Mouse (Mus musculus) liver, postnatal 0 days (tissue): ENCODE data around the gene Ccdc63. TPM values are rescaled to one million over a fixed set of nuclear protein-coding genes. Genes with fewer than 3 reads are reported as not detected.
"Not testable (repeated sequence)": the region's sequence is repeated elsewhere in the genome, so short reads cannot be mapped to it uniquely, and the experiment has no call there.

Experiments used
- ATAC-seq: fragments of 200-750 bp; cut with Nextera tagmentation; 2 replicates; pipeline ENCODE4 v1.8.0; 2017; ENCODE audit warnings: mild to moderate bottlenecking, moderate library complexity
- DNase-seq: peaks from one replicate; pipeline ENCODE4 v3.0.0-alpha.2; 2016
- H3K27ac ChIP-seq: fragments of 300-500 bp; sonication (generic); 2 replicates; pipeline ENCODE4 v1.5.1; 2014; ENCODE audit warnings: antibody characterized with exemption, moderate library complexity, mild to moderate bottlenecking, low read depth
- H3K27me3 ChIP-seq: fragments of 300-500 bp; sonication (generic); 2 replicates; pipeline ENCODE4 v1.6.1; 2014; ENCODE audit warnings: low read length, control low read depth, mixed read lengths; ENCODE audit not compliant: insufficient read depth
- H3K36me3 ChIP-seq: fragments of 300-500 bp; sonication (generic); replicated peaks from 2 replicates; pipeline ENCODE4 v1.6.1; 2014; ENCODE audit warnings: mild to moderate bottlenecking, control low read depth, low read length, moderate library complexity, mixed read lengths; ENCODE audit not compliant: insufficient read depth
- H3K4me1 ChIP-seq: fragments of 300-500 bp; sonication (generic); 2 replicates; pipeline ENCODE4 v1.6.1; 2014; ENCODE audit warnings: antibody characterized with exemption, mild to moderate bottlenecking, control low read depth; ENCODE audit not compliant: insufficient read depth
- H3K4me2 ChIP-seq: fragments of 300-500 bp; sonication (generic); 2 replicates; pipeline ENCODE4 v1.6.1; 2014; ENCODE audit warnings: low read depth, mild to moderate bottlenecking, low read length, moderate library complexity, mixed read lengths
- H3K4me3 ChIP-seq: fragments of 300-500 bp; sonication (generic); 2 replicates; pipeline ENCODE4 v1.5.1; 2014; ENCODE audit warnings: low read depth, low read length
- H3K9ac ChIP-seq: fragments of 300-500 bp; sonication (generic); replicated peaks from 2 replicates; pipeline ENCODE4 v1.6.1; 2014; ENCODE audit warnings: mild to moderate bottlenecking, moderate library complexity
- H3K9me3 ChIP-seq: fragments of 300-500 bp; sonication (generic); 2 replicates; pipeline ENCODE4 v1.6.1; 2016; ENCODE audit warnings: mild to moderate bottlenecking, control low read depth, low read length, mixed read lengths
- CTCF ChIP-seq: sonication (generic); IDR thresholded peaks from 2 replicates; pipeline ENCODE4 v1.5.1; 2016; ENCODE audit warnings: antibody characterized with exemption, low read depth
- EP300 ChIP-seq: IDR thresholded peaks from 2 replicates; pipeline ENCODE4 v1.6.1; 2016; ENCODE audit warnings: antibody characterized with exemption, low read depth, mild to moderate bottlenecking
- WGBS: fragments of 180-500 bp; shearing (Covaris S2); extraction: QIAGEN DNeasy Blood & Tissue Kit; methylation state at CpG from one replicate; pipeline ENCODE4 v1.1.7; 2014; ENCODE audit not compliant: insufficient replicate concordance; 5-methylcytosine and 5-hydroxymethylcytosine counted together
- polyA plus RNA-seq: library from polyadenylated mRNA; unstranded; fragments of >200 nt; fragmentation: Nextera tagmentation; extraction: Ambion mirVana; gene quantifications from 2 replicates; pipeline ENCODE4 v1.2.1, GENCODE M21; 2015

Gene Ccdc63
- polyA plus RNA-seq, 1 experiment from 2014 or later = 0.13 TPM

DNA sequence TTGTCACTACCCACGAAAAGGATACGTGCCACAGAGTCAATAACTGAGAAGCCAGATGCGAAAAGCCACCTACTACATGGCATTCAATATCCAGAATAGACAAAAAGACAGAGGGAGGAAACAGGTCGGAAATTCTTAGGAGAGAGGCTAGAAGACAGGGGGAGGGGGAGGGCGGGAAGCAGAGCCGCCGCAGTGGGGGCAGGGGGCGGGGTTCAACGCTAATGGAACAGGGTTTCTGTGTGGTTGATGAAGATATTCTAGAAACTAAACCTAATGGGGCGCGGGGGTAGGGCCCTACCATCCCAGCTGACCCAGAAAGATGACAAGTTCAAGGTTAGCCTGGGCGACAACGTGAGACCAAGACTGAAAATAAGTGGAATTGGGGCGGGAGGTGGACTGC, 13.4 kb upstream of the Ccdc63 start:
- Histone ChIP-seq H3K4me3 (no peak overlapping the region), H3K4me2 (no peak overlapping the region), H3K27me3 (no peaks in the 10 kb centered on the region), H3K9ac (no peak overlapping the region), H3K4me1 (peaks cover 25% of the 10 kb centered on the region), H3K9me3 (no peaks in the 10 kb centered on the region), H3K36me3 (no peaks in the 10 kb centered on the region), H3K27ac (no peak overlapping the region)
- DNase-seq (no peak), ATAC-seq (no peak)
- no peak for TF ChIP-seq EP300
- no peak for TF ChIP-seq CTCF
- 35% methylated on average over 11 of the region's 14 CpGs for WGBS

- not testable (repeated sequence) for H3K9me3 ChIP-seq, H3K27ac ChIP-seq, ATAC-seq, H3K27me3 ChIP-seq, H3K4me3 ChIP-seq, H3K36me3 ChIP-seq, H3K9ac ChIP-seq, DNase-seq, H3K4me2 ChIP-seq
- H3K4me1 ChIP-seq = peaks cover 23% of the 10 kb centered on the region
- 86% methylated on average over 5 of the region's 5 CpGs for WGBS
Observed at GRCm38 (mm10) chr5:122152508-122152907, 11.9 kb upstream of the Ccdc63 start.

GRCm38 (mm10) chr5:122149259-122149658, 8.6 kb upstream of the Ccdc63 start:
- ATAC-seq (no peak), DNase-seq (no peak)
- 70% methylated on average over 4 of the region's 4 CpGs for WGBS
- H3K4me2 ChIP-seq = no peak overlapping the region
- no peaks in the 10 kb centered on the region for H3K27me3 ChIP-seq
- peaks cover 12% of the 10 kb centered on the region for H3K4me1 ChIP-seq
- H3K36me3 ChIP-seq = no peaks in the 10 kb centered on the region
- H3K9ac ChIP-seq = no peak overlapping the region
- TF ChIP-seq EP300 (no peak), CTCF (no peak)
- H3K27ac ChIP-seq = no peak overlapping the region
- no peak overlapping the region for H3K4me3 ChIP-seq
- no peaks in the 10 kb centered on the region for H3K9me3 ChIP-seq

GRCm38 (mm10) chr5:122148107-122148506, 7.5 kb upstream of the Ccdc63 start:
- H3K4me1 ChIP-seq = peaks cover 14% of the 10 kb centered on the region
- H3K27ac ChIP-seq = no peak overlapping the region
- H3K27me3 ChIP-seq = no peaks in the 10 kb centered on the region
- no peak overlapping the region for H3K4me3 ChIP-seq
- no peaks in the 10 kb centered on the region for H3K36me3 ChIP-seq
- no peak for ATAC-seq
- H3K9ac ChIP-seq = no peak overlapping the region
- 67% methylated on average over 1 of the region's 1 CpGs for WGBS
- no peak for DNase-seq
- no peak for TF ChIP-seq EP300
- H3K4me2 ChIP-seq = no peak overlapping the region
- H3K9me3 ChIP-seq = no peaks in the 10 kb centered on the region

DNA sequence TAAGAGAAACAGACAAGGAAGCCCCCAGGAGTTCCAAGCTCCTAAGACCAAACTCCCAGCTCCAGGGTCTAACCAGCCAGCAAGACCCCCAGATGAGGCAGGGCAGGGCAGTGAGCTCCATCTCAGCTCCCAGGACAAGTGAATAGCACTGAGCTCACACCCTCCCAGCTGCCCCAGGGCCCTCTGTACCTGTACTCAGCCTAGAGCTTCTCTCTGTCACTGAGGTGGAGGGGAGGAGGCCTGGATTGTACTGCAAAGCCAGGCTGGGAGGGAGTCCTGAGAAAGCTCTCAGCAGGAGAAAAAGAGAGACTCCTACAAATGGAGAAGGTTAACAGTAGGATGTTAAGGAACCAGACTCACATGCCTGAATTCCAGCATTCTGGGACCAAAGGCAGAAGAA, 6.0 kb upstream of the Ccdc63 start:
- TF ChIP-seq EP300 = no peak
- Histone ChIP-seq H3K4me3 (no peak overlapping the region), H3K4me1 (peaks cover 14% of the 10 kb centered on the region), H3K36me3 (no peaks in the 10 kb centered on the region), H3K9ac (no peak overlapping the region), H3K4me2 (peak overlapping the region; percentile 75; the same call in 1 of the 2 replicates), H3K9me3 (no peaks in the 10 kb centered on the region), H3K27ac (peak overlapping the region; percentile 92), H3K27me3 (no peaks in the 10 kb centered on the region)
- no peak for ATAC-seq
- no peak for DNase-seq

DNA sequence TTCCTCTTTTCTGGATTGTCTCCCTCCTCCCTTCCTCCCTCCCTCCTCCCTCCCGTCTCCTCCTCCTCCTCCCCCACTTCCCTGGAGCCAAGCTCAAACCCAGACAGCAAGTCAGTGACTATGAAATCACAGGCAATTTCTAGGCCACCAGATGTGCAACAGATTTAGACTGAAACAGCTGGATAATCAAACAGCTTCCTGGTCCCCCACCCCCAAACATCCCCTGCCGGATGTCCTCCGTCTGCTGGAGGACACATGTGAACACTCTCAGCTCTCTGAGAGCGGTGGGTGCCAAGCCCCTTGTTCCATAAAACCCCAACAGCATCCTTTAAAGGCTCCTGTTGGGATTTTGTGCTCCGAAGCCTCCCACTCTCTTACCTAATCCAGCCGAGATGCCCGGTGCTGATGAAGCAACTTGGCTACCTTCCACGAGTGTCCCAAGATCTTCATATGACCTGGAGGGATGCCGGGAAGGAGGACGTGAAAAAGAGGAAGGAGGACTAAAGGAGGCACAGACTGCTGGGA, 5.5 kb upstream of the Ccdc63 start:
- Histone ChIP-seq H3K4me2 (peak overlapping the region; percentile 75), H3K4me3 (0 out of 2 replicates have a peak overlapping the region, but pooled peaks have one; percentile 51), H3K27ac (peak overlapping the region; percentile 92), H3K4me1 (peaks cover 14% of the 10 kb centered on the region), H3K27me3 (no peaks in the 10 kb centered on the region), H3K9ac (no peak overlapping the region), H3K9me3 (no peaks in the 10 kb centered on the region), H3K36me3 (no peaks in the 10 kb centered on the region)
- ATAC-seq (peak; percentile 22; the same call in 1 of the 2 replicates), DNase-seq (peak; percentile 39)
- TF ChIP-seq CTCF (no peak), EP300 (no peak)
- 13% methylated on average over 10 of the region's 10 CpGs for WGBS
